Mouse (Mus musculus): ENCODE results near the gene Cd22.

- no peak for TF ChIP-seq CTCF (IDR thresholded peaks at IDR 0.05; ENCODE audit: low read depth, low read length)
- TF ChIP-seq POLR2A (IDR thresholded peaks at IDR 0.05; ENCODE audit: extremely low read depth, insufficient read depth, low read length): no peak
Observed at GRCm38 (mm10) chr7:30863386-30863785, 16.8 kb downstream of the Cd22 start.

Measured in liver, adult 2 months (tissue).